Mouse (Mus musculus): ENCODE data around the gene Rnf212b. TPM values are rescaled to one million over a fixed set of nuclear protein-coding genes. Genes with fewer than 3 reads are reported as not detected.
"Not testable (repeated sequence)": the region's sequence is repeated elsewhere in the genome, so short reads cannot be mapped to it uniquely, and the experiment has no call there.

Gene Rnf212b
- not detected in 2 replicates for polyA plus RNA-seq (2015; fragmentation: Nextera tagmentation; extraction: Ambion mirVana)

DNA sequence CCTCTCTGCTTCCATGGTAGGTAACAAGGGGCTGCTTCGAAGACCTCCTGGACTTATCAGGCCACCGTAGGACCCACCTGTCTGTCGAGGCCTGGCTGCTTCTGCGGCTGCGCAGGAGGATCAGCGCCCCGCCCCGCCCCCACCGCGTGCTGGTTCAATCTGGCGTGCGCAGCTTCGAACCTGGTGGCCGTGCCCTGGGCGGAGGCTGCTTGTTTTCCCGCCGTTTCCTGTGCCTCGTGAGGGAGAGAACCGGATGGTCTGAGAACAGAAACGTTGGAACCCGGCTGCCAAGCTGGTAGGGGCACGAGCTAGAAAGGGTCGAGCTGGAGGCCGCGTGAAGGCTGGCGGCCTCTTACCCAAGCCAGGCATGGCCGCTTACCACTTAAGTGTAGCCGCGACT lies at the start of gene Rnf212b:
TSS of gene Rnf212b (plus strand) at position 151 of the 400 bp plus-strand sequence.
- Histone ChIP-seq H3K4me3 (ENCODE audit: low read depth, low read length) (no peak within 1 kb of the TSS), H3K4me2 (replicated peaks; ENCODE audit: low read depth, low read length) (no peak within 1 kb of the TSS), H3K4me1 (ENCODE audit: insufficient read depth, low read depth, low read length) (no peaks in the 10 kb centered on the region), H3K27me3 (replicated peaks; ENCODE audit: insufficient read depth, low read length) (no peaks in the 10 kb centered on the region), H3K9ac (replicated peaks; ENCODE audit: low read depth) (no peak within 1 kb of the TSS), H3K27ac (ENCODE audit: low read length) (no peak within 1 kb of the TSS), H3K36me3 (ENCODE audit: insufficient read depth, low read length) (no peaks in the 10 kb centered on the region), H3K9me3 (ENCODE audit: low read length) (no peaks in the 10 kb centered on the region)
- DNase-seq (ENCODE audit: low spot score) (no peak), ATAC-seq (no peak)
- TF ChIP-seq CTCF (IDR thresholded peaks at IDR 0.05) (no peak), EP300 (IDR thresholded peaks at IDR 0.05) (no peak)
- WGBS: 81% methylated on average over 29 of the region's 29 CpGs

GRCm38 (mm10) chr14:54766937-54767336 lies 47.0 kb upstream of the Rnf212b start:
- H3K4me2 ChIP-seq (replicated peaks; ENCODE audit: low read depth, low read length); H3K27ac ChIP-seq (ENCODE audit: low read length); H3K9ac ChIP-seq (replicated peaks; ENCODE audit: low read depth); DNase-seq (ENCODE audit: low spot score); H3K27me3 ChIP-seq (replicated peaks; ENCODE audit: insufficient read depth, low read length); H3K4me3 ChIP-seq (ENCODE audit: low read depth, low read length); H3K9me3 ChIP-seq (ENCODE audit: low read length); ATAC-seq; H3K36me3 ChIP-seq (ENCODE audit: insufficient read depth, low read length); H3K4me1 ChIP-seq (ENCODE audit: insufficient read depth, low read depth, low read length): not testable (repeated sequence)
- 85% methylated on average over 4 of the region's 7 CpGs for WGBS

DNA sequence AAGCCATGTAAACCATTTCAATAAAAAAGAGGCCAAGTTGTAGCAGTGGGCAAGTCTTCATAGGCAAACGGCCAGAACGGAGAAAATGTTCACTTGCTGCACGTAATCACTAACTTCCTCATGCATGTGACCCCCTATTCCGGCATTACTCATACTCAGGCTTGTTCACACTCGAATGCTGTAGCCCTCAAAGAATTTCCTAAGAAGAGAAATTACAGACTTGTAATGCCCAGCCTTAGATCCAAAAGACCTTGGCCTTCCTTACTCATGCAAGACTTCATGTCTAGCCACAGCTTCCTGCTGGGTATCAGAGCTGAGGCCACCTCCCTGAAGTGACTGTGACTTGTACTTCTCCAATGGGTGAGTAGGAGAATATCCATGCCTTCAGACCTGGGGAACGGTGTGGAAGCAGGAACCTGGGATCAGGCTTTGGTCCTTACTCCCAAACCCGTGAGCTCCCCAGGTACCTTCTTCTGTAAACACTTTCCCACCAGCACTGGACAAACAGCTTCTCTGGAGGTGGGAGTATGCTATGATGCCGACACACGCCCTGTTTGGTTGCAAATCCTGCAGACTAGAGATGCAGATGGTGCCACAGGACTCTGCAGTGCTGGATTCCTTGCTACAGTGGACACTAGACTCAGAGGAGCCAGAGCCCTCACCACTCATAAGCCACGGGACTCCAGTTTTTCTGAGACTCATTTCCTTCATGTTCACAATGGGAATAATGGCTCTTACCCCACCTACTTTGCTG lies 45.5 kb upstream of the Rnf212b start:
- no peak for TF ChIP-seq CTCF (IDR thresholded peaks at IDR 0.05)
- TF ChIP-seq EP300 (IDR thresholded peaks at IDR 0.05): no peak
- no peak overlapping the region for H3K9ac ChIP-seq (replicated peaks; ENCODE audit: low read depth)
- DNase-seq (ENCODE audit: low spot score) (no peak), ATAC-seq (no peak)
- no peaks in the 10 kb centered on the region for H3K36me3 ChIP-seq (ENCODE audit: insufficient read depth, low read length)
- H3K9me3 ChIP-seq (ENCODE audit: low read length): no peaks in the 10 kb centered on the region
- no peak overlapping the region for H3K27ac ChIP-seq (ENCODE audit: low read length)
- no peaks in the 10 kb centered on the region for H3K27me3 ChIP-seq (replicated peaks; ENCODE audit: insufficient read depth, low read length)
- WGBS: 74% methylated on average over 10 of the region's 10 CpGs
- no peak overlapping the region for H3K4me3 ChIP-seq (ENCODE audit: low read depth, low read length)
- H3K4me2 ChIP-seq (replicated peaks; ENCODE audit: low read depth, low read length): no peak overlapping the region
- no peaks in the 10 kb centered on the region for H3K4me1 ChIP-seq (ENCODE audit: insufficient read depth, low read depth, low read length)

DNA sequence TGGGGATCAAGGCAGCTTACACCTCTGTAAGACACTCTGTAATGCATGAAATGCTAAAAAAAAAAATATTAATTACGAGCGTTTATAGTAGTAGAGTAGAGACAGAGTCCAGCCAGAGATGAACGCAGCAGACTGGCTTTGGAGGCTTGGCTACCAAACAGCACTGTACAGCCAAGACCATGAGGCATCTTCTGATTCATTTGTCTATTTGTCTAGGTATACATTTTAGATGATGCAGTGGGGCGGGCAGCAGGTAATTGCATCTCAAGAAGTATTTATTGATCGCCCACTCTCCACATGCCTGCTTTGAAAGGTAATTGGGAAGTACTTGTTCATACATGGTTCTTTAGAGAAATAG lies 44.9 kb upstream of the Rnf212b start:
- no peaks in the 10 kb centered on the region for H3K27me3 ChIP-seq (replicated peaks; ENCODE audit: insufficient read depth, low read length)
- H3K4me2 ChIP-seq (replicated peaks; ENCODE audit: low read depth, low read length): no peak overlapping the region
- H3K4me3 ChIP-seq (ENCODE audit: low read depth, low read length): no peak overlapping the region
- no peak for DNase-seq (ENCODE audit: low spot score)
- no peak for ATAC-seq
- no peak for TF ChIP-seq EP300 (IDR thresholded peaks at IDR 0.05)
- TF ChIP-seq CTCF (IDR thresholded peaks at IDR 0.05): no peak
- H3K36me3 ChIP-seq (ENCODE audit: insufficient read depth, low read length): no peaks in the 10 kb centered on the region
- no peaks in the 10 kb centered on the region for H3K4me1 ChIP-seq (ENCODE audit: insufficient read depth, low read depth, low read length)
- H3K9ac ChIP-seq (replicated peaks; ENCODE audit: low read depth): no peak overlapping the region
- H3K9me3 ChIP-seq (ENCODE audit: low read length): no peaks in the 10 kb centered on the region
- H3K27ac ChIP-seq (ENCODE audit: low read length): no peak overlapping the region
- WGBS: 93% methylated on average over 5 of the region's 5 CpGs

DNA sequence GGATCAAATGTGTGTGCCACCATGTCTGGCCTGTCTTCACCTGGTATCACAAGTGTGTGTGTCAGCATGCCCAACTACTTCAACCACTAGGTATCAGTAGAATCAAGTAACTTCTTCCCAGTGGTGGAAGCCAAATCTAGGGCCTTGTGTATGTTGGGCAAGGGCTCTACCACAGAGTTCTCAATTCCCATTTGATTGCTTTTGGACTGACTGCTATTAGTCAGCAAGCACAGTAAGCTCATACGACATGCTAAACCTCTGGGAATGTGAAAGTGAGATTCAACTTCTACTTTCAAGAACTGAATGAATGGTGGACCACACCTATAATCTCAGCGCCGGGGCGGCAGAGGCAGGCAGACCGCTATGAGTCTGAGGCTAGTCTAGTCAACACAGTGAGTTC lies 43.6 kb upstream of the Rnf212b start:
- Histone ChIP-seq H3K27me3 (replicated peaks; ENCODE audit: insufficient read depth, low read length) (no peaks in the 10 kb centered on the region), H3K9me3 (ENCODE audit: low read length) (no peaks in the 10 kb centered on the region), H3K4me2 (replicated peaks; ENCODE audit: low read depth, low read length) (no peak overlapping the region), H3K4me1 (ENCODE audit: insufficient read depth, low read depth, low read length) (no peaks in the 10 kb centered on the region), H3K36me3 (ENCODE audit: insufficient read depth, low read length) (no peaks in the 10 kb centered on the region), H3K27ac (ENCODE audit: low read length) (no peak overlapping the region), H3K4me3 (ENCODE audit: low read depth, low read length) (no peak overlapping the region), H3K9ac (replicated peaks; ENCODE audit: low read depth) (no peak overlapping the region)
- DNase-seq (ENCODE audit: low spot score): no peak
- TF ChIP-seq EP300 (IDR thresholded peaks at IDR 0.05) (no peak), CTCF (IDR thresholded peaks at IDR 0.05) (no peak)
- 93% methylated on average over 5 of the region's 5 CpGs for WGBS
- ATAC-seq: no peak

DNA sequence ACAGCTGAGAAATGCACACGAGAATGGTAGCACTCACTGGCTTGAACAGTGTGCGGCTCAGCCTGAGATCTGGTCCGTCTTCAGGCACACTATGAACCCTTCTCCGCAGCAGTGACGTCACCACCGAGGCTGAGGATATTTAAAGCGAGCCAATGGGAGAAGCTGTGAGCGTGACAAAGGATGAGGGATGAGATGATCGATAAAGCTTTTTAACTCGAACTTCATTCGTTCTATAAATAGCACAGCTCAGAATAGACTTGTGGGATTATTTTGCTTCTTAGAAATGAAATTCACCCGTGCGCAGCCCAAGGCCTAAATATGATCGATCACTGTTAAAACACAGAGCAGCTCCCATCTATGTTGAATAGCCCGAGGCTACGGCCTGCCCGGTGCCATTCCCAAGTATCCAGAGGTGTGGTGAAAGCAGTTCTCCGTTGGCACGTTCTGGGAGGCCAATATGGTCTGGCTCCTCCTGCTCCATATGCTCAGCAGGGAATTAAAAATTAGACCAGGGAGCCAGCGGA lies 41.5 kb upstream of the Rnf212b start:
- Histone ChIP-seq H3K4me1 (ENCODE audit: insufficient read depth, low read depth, low read length) (no peaks in the 10 kb centered on the region), H3K36me3 (ENCODE audit: insufficient read depth, low read length) (no peaks in the 10 kb centered on the region), H3K9me3 (ENCODE audit: low read length) (no peaks in the 10 kb centered on the region), H3K27me3 (replicated peaks; ENCODE audit: insufficient read depth, low read length) (no peaks in the 10 kb centered on the region), H3K4me3 (ENCODE audit: low read depth, low read length) (no peak overlapping the region), H3K9ac (replicated peaks; ENCODE audit: low read depth) (no peak overlapping the region), H3K27ac (ENCODE audit: low read length) (no peak overlapping the region), H3K4me2 (replicated peaks; ENCODE audit: low read depth, low read length) (no peak overlapping the region)
- DNase-seq (ENCODE audit: low spot score) (no peak), ATAC-seq (no peak)
- WGBS: 68% methylated on average over 20 of the region's 20 CpGs
- no peak for TF ChIP-seq CTCF (IDR thresholded peaks at IDR 0.05)
- no peak for TF ChIP-seq EP300 (IDR thresholded peaks at IDR 0.05)
